Mouse (Mus musculus): ENCODE results near the gene Nxpe4. TPM values are rescaled to one million over a fixed set of nuclear protein-coding genes. Genes with fewer than 3 reads are reported as not detected.
"Not testable (repeated sequence)": the region's sequence is repeated elsewhere in the genome, so short reads cannot be mapped to it uniquely, and the experiment has no call there.

Nxpe4 gene
- 7.3 and 8.3 TPM in 2 replicates for polyA plus RNA-seq (2014; fragmentation: Nextera tagmentation; extraction: Ambion mirVana)

- peaks cover 6% of the 10 kb centered on the region; the same call in 1 of the 2 replicates for H3K4me1 ChIP-seq (ENCODE audit: control insufficient read depth, insufficient read depth, low read length)
- WGBS, result 29% methylated on average over 12 of the region's 12 CpGs
- peak within 1 kb of the TSS; percentile 36 for H3K4me3 ChIP-seq (ENCODE audit: low read depth, low read length)
- H3K9me3 ChIP-seq (ENCODE audit: control insufficient read depth, low read depth, low read length), result no peaks in the 10 kb centered on the region
- peak within 1 kb of the TSS; percentile 48 for H3K4me2 ChIP-seq (replicated peaks; ENCODE audit: low read depth, low read length)
- no peaks in the 10 kb centered on the region for H3K36me3 ChIP-seq (ENCODE audit: control insufficient read depth, insufficient read depth, low read length)
- no peaks in the 10 kb centered on the region for H3K27me3 ChIP-seq (ENCODE audit: control insufficient read depth, insufficient read depth, low read length)
- no peak within 1 kb of the TSS for H3K27ac ChIP-seq (ENCODE audit: low read length)
- no peak within 1 kb of the TSS for H3K9ac ChIP-seq (replicated peaks; ENCODE audit: low read depth, low read length)
- no peak for ATAC-seq (ENCODE audit: insufficient number of reproducible peaks, insufficient read depth, low FRiP score, low read depth)
These were observed at the start of gene Nxpe4 for GRCm38 (mm10) chr9:48161505-48162192. TSS of gene Nxpe4 (plus strand) at chr9:48162023.

DNA sequence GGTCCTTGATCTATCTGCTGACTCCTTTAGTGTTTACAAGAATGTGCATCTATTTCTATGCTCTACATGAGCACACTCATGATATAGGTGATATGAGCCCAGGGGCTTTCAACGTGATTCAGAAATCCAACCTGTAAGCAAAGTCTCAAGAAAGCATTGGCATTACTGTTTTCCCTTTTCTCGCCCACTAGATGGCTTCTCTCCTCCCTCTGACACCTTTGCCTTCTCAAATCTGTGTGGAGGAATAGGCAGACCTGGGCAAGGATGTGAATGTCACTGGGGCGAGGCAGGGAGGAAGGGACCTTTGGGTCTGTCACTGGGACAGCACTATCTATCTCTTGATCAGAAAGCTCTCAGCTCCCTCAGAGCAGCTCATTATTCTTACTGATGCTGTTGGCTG is 35.0 kb upstream of the Nxpe4 start:
- Histone ChIP-seq H3K27ac (ENCODE audit: low read length) (no peak overlapping the region), H3K4me3 (ENCODE audit: low read depth, low read length) (no peak overlapping the region), H3K4me2 (replicated peaks; ENCODE audit: low read depth, low read length) (no peak overlapping the region), H3K9ac (replicated peaks; ENCODE audit: low read depth, low read length) (no peak overlapping the region), H3K27me3 (ENCODE audit: control insufficient read depth, insufficient read depth, low read length) (no peaks in the 10 kb centered on the region), H3K9me3 (ENCODE audit: control insufficient read depth, low read depth, low read length) (no peaks in the 10 kb centered on the region), H3K4me1 (ENCODE audit: control insufficient read depth, insufficient read depth, low read length) (no peaks in the 10 kb centered on the region), H3K36me3 (ENCODE audit: control insufficient read depth, insufficient read depth, low read length) (no peaks in the 10 kb centered on the region)
- no peak for ATAC-seq (ENCODE audit: insufficient number of reproducible peaks, insufficient read depth, low FRiP score, low read depth)
- 29% methylated on average over 3 of the region's 3 CpGs for WGBS

GRCm38 (mm10) chr9:48137507-48137906 is 24.3 kb upstream of the Nxpe4 start:
- H3K4me1 ChIP-seq (ENCODE audit: control insufficient read depth, insufficient read depth, low read length), result no peaks in the 10 kb centered on the region
- H3K4me3 ChIP-seq (ENCODE audit: low read depth, low read length), result no peak overlapping the region
- H3K27me3 ChIP-seq (ENCODE audit: control insufficient read depth, insufficient read depth, low read length), result no peaks in the 10 kb centered on the region
- no peak for ATAC-seq (ENCODE audit: insufficient number of reproducible peaks, insufficient read depth, low FRiP score, low read depth)
- no peaks in the 10 kb centered on the region for H3K36me3 ChIP-seq (ENCODE audit: control insufficient read depth, insufficient read depth, low read length)
- no peak overlapping the region for H3K27ac ChIP-seq (ENCODE audit: low read length)
- H3K4me2 ChIP-seq (replicated peaks; ENCODE audit: low read depth, low read length), result no peak overlapping the region
- no peak overlapping the region for H3K9ac ChIP-seq (replicated peaks; ENCODE audit: low read depth, low read length)
- 26% methylated on average over 3 of the region's 3 CpGs for WGBS
- no peaks in the 10 kb centered on the region for H3K9me3 ChIP-seq (ENCODE audit: control insufficient read depth, low read depth, low read length)

DNA sequence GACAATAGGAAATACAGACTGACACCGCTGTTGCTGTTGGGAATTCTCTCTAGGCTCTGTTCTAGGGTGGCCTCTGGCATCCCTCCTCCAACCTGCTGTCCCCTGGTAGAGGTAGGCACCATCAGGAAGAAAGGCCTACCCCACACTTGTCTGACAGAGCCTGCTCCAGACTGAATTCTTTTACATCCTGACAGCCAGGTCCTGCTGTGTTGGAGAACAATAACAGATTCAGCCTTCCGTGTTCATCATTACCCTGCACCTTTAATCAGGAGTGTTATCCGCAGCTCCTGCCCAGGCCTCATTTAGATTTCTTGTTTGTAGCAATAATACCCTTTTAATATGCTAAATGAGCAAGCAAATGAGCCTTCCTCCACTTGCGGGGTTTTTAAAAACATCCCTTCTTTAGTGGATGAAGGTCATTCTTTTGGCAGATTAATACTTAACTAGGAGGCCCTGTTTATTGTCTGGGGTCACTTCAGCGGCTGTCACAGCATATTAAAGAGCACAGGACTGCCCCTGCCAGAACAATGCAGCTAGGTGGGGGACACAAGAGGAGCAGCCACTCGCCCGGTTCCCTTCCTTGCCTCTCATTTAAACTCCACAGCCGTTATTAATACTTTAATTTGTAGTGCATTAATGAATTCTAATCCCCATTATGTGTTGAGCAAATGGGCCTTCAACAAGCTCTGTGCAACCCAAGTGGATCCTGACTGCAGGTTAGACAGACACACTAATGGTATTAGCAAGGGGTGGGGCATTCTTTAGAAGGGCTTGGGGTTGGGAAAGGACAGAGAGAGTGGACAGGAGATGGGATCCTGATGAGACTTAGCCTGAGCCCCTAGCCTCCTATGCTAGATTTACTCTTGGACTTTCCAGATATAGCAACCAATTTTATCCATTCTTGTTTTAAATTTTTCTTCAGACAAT is 21.1 kb upstream of the Nxpe4 start:
- Histone ChIP-seq H3K4me2 (replicated peaks; ENCODE audit: low read depth, low read length) (no peak overlapping the region), H3K9ac (replicated peaks; ENCODE audit: low read depth, low read length) (no peak overlapping the region), H3K27ac (ENCODE audit: low read length) (no peak overlapping the region), H3K27me3 (ENCODE audit: control insufficient read depth, insufficient read depth, low read length) (no peaks in the 10 kb centered on the region), H3K4me1 (ENCODE audit: control insufficient read depth, insufficient read depth, low read length) (no peaks in the 10 kb centered on the region), H3K4me3 (ENCODE audit: low read depth, low read length) (no peak overlapping the region), H3K36me3 (ENCODE audit: control insufficient read depth, insufficient read depth, low read length) (no peaks in the 10 kb centered on the region), H3K9me3 (ENCODE audit: control insufficient read depth, low read depth, low read length) (no peaks in the 10 kb centered on the region)
- no peak for ATAC-seq (ENCODE audit: insufficient number of reproducible peaks, insufficient read depth, low FRiP score, low read depth)
- WGBS, result 37% methylated on average over 8 of the region's 8 CpGs

- ATAC-seq (ENCODE audit: insufficient number of reproducible peaks, insufficient read depth, low FRiP score, low read depth), result no peak
- 84% methylated on average over 6 of the region's 6 CpGs for WGBS
- no peak overlapping the region for H3K9ac ChIP-seq (replicated peaks; ENCODE audit: low read depth, low read length)
These were observed 19.2 kb upstream of the Nxpe4 start for GRCm38 (mm10) chr9:48142646-48143045.

GRCm38 (mm10) chr9:48146761-48147160 is 15.1 kb upstream of the Nxpe4 start:
- no peak overlapping the region for H3K27ac ChIP-seq (ENCODE audit: low read length)
- no peak overlapping the region for H3K4me2 ChIP-seq (replicated peaks; ENCODE audit: low read depth, low read length)
- no peak overlapping the region for H3K9ac ChIP-seq (replicated peaks; ENCODE audit: low read depth, low read length)
- no peaks in the 10 kb centered on the region for H3K9me3 ChIP-seq (ENCODE audit: control insufficient read depth, low read depth, low read length)
- WGBS, result 67% methylated on average over 3 of the region's 3 CpGs
- no peak for ATAC-seq (ENCODE audit: insufficient number of reproducible peaks, insufficient read depth, low FRiP score, low read depth)
- no peaks in the 10 kb centered on the region for H3K4me1 ChIP-seq (ENCODE audit: control insufficient read depth, insufficient read depth, low read length)
- no peak overlapping the region for H3K4me3 ChIP-seq (ENCODE audit: low read depth, low read length)
- no peaks in the 10 kb centered on the region for H3K36me3 ChIP-seq (ENCODE audit: control insufficient read depth, insufficient read depth, low read length)
- no peaks in the 10 kb centered on the region for H3K27me3 ChIP-seq (ENCODE audit: control insufficient read depth, insufficient read depth, low read length)

More at GRCm38 (mm10) chr9:48142646-48143045, 19.2 kb upstream of the Nxpe4 start:
- no peak overlapping the region for H3K4me2 ChIP-seq (replicated peaks; ENCODE audit: low read depth, low read length)
- no peaks in the 10 kb centered on the region for H3K4me1 ChIP-seq (ENCODE audit: control insufficient read depth, insufficient read depth, low read length)
- no peak overlapping the region for H3K27ac ChIP-seq (ENCODE audit: low read length)
- H3K27me3 ChIP-seq (ENCODE audit: control insufficient read depth, insufficient read depth, low read length), result no peaks in the 10 kb centered on the region
- H3K9me3 ChIP-seq (ENCODE audit: control insufficient read depth, low read depth, low read length), result no peaks in the 10 kb centered on the region
- no peak overlapping the region for H3K4me3 ChIP-seq (ENCODE audit: low read depth, low read length)
- H3K36me3 ChIP-seq (ENCODE audit: control insufficient read depth, insufficient read depth, low read length), result no peaks in the 10 kb centered on the region

GRCm38 (mm10) chr9:48166531-48166930 is 4.7 kb downstream of the Nxpe4 start:
- WGBS, result 42% methylated on average over 6 of the region's 6 CpGs
- not testable (repeated sequence) for H3K9me3 ChIP-seq (ENCODE audit: control insufficient read depth, low read depth, low read length); H3K27ac ChIP-seq (ENCODE audit: low read length); H3K4me3 ChIP-seq (ENCODE audit: low read depth, low read length); H3K4me2 ChIP-seq (replicated peaks; ENCODE audit: low read depth, low read length); H3K9ac ChIP-seq (replicated peaks; ENCODE audit: low read depth, low read length); H3K36me3 ChIP-seq (ENCODE audit: control insufficient read depth, insufficient read depth, low read length); ATAC-seq (ENCODE audit: insufficient number of reproducible peaks, insufficient read depth, low FRiP score, low read depth); H3K4me1 ChIP-seq (ENCODE audit: control insufficient read depth, insufficient read depth, low read length); H3K27me3 ChIP-seq (ENCODE audit: control insufficient read depth, insufficient read depth, low read length)

- WGBS, result 61% methylated on average over 1 of the region's 1 CpGs
- Histone ChIP-seq H3K36me3 (ENCODE audit: control insufficient read depth, insufficient read depth, low read length) (no peaks in the 10 kb centered on the region), H3K9ac (replicated peaks; ENCODE audit: low read depth, low read length) (no peak overlapping the region)
These were observed 14.9 kb downstream of the Nxpe4 start for GRCm38 (mm10) chr9:48176764-48177163.

More at GRCm38 (mm10) chr9:48176764-48177163, 14.9 kb downstream of the Nxpe4 start:
- H3K27me3 ChIP-seq (ENCODE audit: control insufficient read depth, insufficient read depth, low read length), result no peaks in the 10 kb centered on the region
- H3K27ac ChIP-seq (ENCODE audit: low read length), result no peak overlapping the region
- no peak for ATAC-seq (ENCODE audit: insufficient number of reproducible peaks, insufficient read depth, low FRiP score, low read depth)
- H3K4me1 ChIP-seq (ENCODE audit: control insufficient read depth, insufficient read depth, low read length), result no peaks in the 10 kb centered on the region
- no peak overlapping the region for H3K4me2 ChIP-seq (replicated peaks; ENCODE audit: low read depth, low read length)
- H3K4me3 ChIP-seq (ENCODE audit: low read depth, low read length), result no peak overlapping the region
- H3K9me3 ChIP-seq (ENCODE audit: control insufficient read depth, low read depth, low read length), result no peaks in the 10 kb centered on the region
